Mouse (Mus musculus): ENCODE measurements around the gene Dnaja2.
A peak's percentile ranks its signal among the peaks of the same experiment; 100 is the strongest.

- peak; percentile 77 for TF ChIP-seq POLR2A (IDR thresholded peaks at IDR 0.05; ENCODE audit: insufficient read depth, low read length)
- TF ChIP-seq CTCF (IDR thresholded peaks at IDR 0.05; ENCODE audit: low read depth, low read length): no peak
- TF ChIP-seq EP300 (IDR thresholded peaks at IDR 0.05; ENCODE audit: insufficient read depth, low read depth, low read length): peak; percentile 61; the same call in 1 of the 2 replicates
Observed at GRCm38 (mm10) chr8:85492125-85492875, 62.8 kb downstream of the Dnaja2 start, which contains the start of gene Gpt2.
